Mouse (Mus musculus) heart, postnatal 0 days (tissue): Measurements from ENCODE around the gene Mmp15.

Experiments
- CTCF ChIP-seq: IDR thresholded peaks from 2 replicates; pipeline ENCODE4 v1.5.1; 2016; ENCODE audit warnings: antibody characterized with exemption, control low read depth, low read depth
- EP300 ChIP-seq: IDR thresholded peaks from 2 replicates; pipeline ENCODE4 v1.6.1; 2016; ENCODE audit warnings: antibody characterized with exemption, low read depth

GRCm38 (mm10) chr8:95401091-95401490 is 49.0 kb downstream of the Mmp15 start:
- TF ChIP-seq EP300 (no peak), CTCF (no peak)
